Mouse (Mus musculus): ENCODE measurements around the gene Atg4d.

- no peak for TF ChIP-seq CTCF (IDR thresholded peaks at IDR 0.05; ENCODE audit: low read depth)
- 0 out of 2 replicates have a peak, but pooled peaks have one; percentile 5 for TF ChIP-seq EP300 (IDR thresholded peaks at IDR 0.05; ENCODE audit: low read depth)
Observed at GRCm38 (mm10) chr9:21288404-21289336, 23.6 kb downstream of the Atg4d start.

All from liver, postnatal 0 days (tissue).